In genomic region chr3:133052068-133052467, GRCm38 (mm10) we compare ENCODE assay signal across 11 mouse cellular contexts.
"Had no signal": no experiment of that assay in that cellular context is flagged by ENCODE, and none has a peak within 500 bp of the region (broad histone marks: within the 10 kb centered on the region; RNA-seq: fewer than 3 reads in every experiment).

No protein-coding gene starts in this region.

- H3K9ac ChIP-seq: limb, embryonic 12.5 days; liver, embryonic 13.5 days; liver, postnatal 0 days had no signal

- H3K27ac ChIP-seq: limb, embryonic 12.5 days; liver, embryonic 13.5 days had no signal

- H3K9me3 ChIP-seq: limb, embryonic 12.5 days; liver, embryonic 13.5 days had no signal

- H3K4me1 ChIP-seq: limb, embryonic 12.5 days; liver, embryonic 13.5 days had no signal

- H3K4me3 ChIP-seq: limb, embryonic 12.5 days; liver, embryonic 13.5 days had no signal

- H3K27me3 ChIP-seq: limb, embryonic 12.5 days; liver, embryonic 13.5 days had no signal

- H3K4me2 ChIP-seq: limb, embryonic 12.5 days; liver, embryonic 13.5 days had no signal

- ATAC-seq: intestine, embryonic 16.5 days; liver, postnatal 0 days had no signal

- DNase-seq: kidney, adult 2 months; kidney, postnatal 25 days; liver; liver, embryonic 13.5 days; liver, postnatal 0 days; right cerebral cortex, postnatal 4 days; spleen, adult 18-20 months; thymus, adult 18-20 months; thymus, postnatal 14 days had no signal
